Mouse (Mus musculus) kidney, postnatal 10 days (tissue): Measurements from ENCODE around the gene Il17c.
A peak's percentile ranks its signal among the peaks of the same experiment; 100 is the strongest.

ENCODE experiments used
- DNase-seq: peaks from one replicate; pipeline ENCODE4 v3.0.0; 2021; ENCODE audit warnings: mixed read lengths

Il17c gene

DNA sequence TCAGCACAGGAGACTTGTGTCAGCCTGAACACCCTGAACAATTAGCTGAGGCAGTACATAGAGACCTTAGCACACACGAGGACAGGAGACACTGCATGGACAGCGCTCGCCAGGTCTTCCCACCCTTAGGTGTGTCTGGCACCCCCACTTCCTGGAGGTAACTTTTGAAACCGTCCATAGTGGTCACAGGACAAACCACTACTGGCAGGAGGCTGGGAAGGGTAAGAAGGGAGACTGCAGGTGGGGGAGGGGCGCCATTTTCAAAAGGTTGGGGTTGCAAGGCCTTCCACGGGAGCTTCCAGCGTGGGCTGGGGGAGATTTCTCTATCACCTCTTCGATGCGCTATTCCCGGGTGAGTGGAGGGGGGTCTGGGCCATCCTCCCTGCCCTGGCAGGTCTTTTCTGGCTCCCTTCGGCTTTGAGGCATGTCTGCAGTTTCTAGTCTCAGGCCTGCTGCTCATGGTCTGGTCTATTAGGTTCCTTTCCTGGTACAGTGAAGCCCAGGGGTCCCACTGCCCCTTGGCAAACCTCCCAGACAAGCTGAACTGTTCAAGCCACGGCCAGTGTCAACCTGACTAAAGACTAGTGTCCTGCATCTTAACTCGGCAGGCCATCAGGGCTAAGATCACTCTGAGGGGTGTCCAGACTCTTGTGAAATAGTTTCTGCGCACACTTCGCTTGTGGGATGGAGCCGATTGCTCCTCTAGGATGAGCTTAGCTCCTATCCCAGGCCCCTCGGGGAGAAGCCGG is 10.0 kb downstream of the Il17c start:
- peak; percentile 69 for DNase-seq

DNA sequence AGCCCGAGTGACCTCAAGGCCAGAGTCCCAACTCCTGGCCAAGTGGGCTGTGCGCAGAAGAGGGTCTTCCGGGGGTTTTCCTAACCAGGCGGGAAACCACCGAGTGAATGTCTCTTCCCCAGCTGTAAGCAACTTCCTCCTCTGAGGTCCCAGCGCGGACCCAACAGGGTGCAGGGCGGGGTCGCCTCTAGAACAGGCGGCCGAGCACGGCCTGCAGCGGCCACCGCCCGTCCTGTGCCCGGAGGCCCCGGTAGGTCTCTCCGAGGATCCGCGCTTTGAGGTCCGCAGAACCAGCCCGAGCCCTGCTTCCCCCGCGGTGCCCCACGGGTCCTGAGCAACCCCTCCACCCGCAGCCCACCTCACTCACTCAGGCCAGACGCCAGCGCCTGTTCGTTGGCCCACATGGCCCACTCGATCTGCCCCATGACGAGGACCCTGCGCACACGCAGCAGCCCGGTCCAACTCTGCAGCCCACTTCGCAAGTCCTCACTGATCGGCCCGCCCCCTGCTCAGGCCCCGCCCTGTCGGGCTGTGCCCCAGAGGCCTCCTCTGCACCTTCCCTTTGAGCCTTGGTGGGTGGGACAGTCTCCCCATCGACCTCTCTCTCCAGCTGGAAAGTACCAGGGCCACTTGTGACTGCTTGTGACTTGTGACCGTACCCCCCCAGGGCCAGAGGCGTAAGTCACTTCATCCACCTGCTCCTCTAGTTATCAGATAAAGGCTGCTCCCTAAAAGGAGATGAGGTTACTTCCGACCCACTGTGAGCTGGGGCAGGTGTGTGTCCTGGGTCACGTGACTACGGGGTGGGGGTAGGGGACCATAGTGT is 10.8 kb downstream of the Il17c start, which contains the start of gene Cyba:
Gene Cyba, minus strand, starts transcription at position 488 of the 826 bp plus-strand sequence.
- DNase-seq, result peak; percentile 90

DNA sequence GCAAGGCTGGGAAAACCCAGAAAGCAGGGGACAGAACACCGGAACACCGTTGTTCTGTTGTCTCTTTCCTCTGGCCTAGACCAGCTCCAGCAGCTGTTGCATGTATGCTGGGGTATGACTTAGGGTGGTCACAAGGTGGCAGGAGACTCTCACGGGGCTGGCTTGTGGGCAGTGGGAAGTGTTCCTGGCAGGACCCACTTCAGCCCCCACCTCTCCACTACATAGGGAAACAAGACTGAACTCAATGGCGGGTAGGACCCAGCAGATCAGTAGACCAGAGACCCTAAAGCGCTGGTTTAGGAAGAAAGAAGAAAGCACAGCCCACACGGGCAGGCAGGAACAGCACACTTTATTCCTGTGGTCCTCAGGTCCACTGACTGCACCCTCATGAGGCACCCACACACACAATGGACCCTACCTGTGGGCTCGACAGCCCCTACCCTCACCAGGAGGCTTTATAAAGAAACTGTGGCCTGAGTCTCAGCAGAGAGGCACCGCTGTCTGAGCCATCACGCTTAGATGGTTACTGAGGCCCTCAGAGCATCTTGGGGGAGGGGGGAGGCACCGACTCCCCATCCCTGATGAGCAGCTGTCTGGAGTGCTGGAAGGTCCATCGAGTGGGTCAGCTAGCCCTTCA is 11.6 kb downstream of the Il17c start:
- DNase-seq, result no peak

DNA sequence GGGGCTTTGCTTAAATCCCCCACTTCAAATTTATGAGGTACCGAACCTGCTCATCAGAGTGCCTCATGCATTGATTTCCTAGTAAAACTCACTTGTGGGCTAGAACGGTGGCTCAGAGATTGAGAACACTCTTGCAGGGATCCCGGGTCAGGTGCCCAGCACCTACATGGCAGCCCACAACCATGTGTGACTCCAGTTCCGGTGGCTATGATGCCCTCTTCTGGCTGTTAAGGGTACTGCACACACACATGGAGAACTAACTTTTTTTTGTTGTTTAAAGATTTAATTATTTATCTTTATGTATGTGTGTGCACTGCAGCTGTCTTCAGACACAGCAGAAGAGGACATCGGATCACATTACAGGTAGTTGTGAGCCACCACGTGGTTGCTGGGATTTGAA is 13.6 kb downstream of the Il17c start:
- DNase-seq, result no peak

DNA sequence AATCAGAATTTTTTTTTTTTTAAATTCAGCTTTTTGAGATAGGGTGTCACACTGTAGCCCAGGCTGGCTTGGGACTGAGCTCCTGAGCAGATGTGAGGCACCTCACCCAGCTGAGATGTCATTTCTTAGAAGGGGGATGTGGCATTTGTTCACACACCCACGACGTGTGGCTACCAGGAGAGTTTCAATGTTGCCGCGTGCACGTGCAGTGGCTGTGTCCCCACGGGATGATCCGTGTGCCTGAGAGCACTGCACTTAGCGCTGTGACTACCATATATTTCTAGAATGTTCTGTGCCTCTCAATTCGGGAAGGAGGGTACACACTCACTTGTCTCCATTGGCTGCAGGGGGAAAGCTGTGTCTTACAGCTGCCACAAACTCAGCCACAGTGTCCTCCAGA is 14.3 kb downstream of the Il17c start:
- no peak for DNase-seq

DNA sequence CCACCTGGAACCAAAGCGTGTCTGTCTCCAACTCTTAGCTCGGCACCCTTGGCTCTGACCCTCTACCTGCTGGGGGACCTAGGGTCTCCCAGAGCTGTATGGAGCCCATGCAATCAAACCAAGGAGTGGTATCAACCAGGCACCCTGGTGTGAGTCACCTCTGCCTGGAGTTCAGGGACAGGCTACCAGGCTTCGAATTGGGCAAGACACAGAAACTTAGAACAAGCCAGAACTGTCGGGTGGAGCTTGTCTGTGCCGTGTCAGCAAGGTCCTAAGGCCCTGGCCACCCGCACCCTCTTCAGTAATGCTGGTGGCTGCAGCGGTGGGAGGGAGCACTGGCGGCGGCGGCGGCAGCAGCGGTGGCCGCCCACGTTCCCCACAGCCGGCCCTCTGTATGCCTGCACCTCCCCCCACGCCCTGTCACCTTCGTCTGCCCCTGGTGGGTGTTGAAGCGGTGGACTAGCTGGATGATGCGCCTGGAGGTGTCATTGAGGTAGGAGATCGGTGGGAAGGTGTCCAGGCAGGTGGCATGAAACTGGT is 14.8 kb downstream of the Il17c start:
- DNase-seq, result no peak

DNA sequence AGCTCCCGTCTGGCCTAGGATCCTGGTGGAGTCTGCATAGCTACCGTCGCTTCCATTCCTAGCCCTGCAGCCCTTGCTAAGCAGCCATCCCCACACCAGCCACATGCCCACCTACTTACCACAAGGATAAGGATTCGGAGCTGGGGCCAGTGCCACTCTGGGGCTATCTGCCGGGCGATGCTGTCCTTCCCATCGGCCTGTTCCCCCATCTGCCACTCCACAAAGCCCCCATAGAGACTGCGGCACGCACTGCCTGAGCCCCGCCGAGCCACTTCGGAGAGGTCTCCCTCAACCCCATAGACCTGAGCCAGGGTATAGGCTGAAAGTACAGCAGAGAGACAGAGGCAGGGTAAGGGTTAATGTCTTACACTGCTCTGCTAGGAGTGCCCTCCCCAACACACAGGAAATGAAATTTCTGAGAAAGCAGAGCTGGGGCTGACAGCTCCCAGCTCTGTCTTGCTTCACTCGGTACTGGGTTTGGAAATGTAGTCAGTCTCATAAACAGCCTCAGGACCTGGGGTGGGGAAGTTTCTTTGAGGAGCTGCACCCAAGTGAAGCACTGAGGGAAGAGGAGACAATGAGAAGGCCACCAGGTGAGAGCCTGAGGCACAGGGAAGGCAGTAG is 16.0 kb downstream of the Il17c start:
- DNase-seq, result no peak

DNA sequence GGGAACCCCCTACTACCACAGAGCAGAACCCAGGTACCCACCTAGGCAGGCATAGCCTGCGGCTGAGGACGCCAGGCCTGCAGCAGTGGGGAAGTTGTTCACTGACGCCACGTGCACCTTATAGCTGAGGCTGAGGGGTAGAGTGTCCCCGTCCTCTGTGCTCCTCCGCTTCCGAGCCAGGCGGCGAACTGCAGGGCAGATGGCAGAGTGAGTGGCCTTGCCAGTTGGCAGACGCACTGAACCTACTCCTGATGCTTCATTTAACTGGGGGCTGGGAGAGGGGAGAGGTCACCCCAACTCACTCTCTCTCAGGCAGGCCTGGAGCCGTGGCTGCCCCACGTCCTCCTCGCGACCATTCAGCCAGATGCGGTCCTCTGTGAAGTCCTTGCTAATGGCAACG is 17.5 kb downstream of the Il17c start:
- DNase-seq, result no peak

DNA sequence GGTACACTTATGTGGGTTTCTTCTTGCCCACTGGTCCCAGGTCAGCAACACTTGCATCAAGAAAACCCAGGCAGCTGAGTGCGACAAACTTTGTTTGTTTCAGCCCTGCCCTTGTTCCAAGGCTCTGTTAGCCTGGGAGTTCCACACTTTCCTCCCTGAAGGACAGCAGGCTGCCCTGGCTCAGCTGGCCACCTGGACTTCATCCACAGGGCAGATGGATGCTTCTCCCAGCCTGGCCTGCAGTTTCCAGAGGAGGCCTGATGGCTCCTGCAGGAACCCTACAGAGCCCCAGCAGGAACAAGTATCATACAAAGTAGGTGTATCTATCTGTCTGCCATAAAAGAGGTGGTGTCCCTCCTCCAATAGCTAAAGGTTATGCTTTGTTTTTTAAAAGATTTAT is 19.5 kb downstream of the Il17c start:
- no peak for DNase-seq

DNA sequence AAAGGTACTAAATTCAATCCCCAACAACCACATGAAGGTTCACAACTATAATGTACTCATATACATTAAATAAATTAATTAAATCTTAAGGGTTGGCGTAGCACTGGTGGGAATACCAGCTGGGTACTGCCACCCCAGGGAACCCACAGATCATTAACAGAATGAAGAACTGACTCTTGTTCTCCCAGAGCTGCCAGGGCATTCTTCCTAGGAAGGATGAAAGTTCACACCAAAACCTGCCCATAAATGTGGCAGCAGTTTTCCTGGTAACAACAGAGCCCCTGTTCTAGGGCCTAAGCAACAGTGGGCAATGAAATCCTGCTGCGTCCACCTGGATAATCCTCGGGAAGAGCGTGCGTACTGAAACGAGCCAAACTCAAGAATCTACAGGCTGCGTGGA is 20.5 kb downstream of the Il17c start:
- DNase-seq, result no peak

DNA sequence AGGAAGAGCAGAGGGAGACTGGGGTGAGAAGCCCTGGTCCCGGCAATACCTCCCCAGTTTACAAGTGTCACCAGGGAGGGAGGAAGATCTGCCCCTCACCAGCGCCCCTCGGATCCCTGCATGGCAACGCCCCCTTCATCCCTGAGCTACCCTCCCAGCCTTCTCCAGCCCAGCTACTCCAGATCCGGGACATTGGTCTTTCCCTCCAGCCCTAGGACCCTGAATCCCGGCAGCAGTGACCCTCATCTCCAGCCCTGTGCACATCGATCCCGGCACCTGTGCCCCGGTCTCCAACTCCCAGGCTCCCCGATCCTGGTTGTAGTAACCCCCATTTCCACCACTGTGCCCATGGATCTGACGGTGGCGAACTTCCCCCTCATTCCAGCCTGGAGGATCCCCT is 21.0 kb downstream of the Il17c start:
- DNase-seq, result no peak

DNA sequence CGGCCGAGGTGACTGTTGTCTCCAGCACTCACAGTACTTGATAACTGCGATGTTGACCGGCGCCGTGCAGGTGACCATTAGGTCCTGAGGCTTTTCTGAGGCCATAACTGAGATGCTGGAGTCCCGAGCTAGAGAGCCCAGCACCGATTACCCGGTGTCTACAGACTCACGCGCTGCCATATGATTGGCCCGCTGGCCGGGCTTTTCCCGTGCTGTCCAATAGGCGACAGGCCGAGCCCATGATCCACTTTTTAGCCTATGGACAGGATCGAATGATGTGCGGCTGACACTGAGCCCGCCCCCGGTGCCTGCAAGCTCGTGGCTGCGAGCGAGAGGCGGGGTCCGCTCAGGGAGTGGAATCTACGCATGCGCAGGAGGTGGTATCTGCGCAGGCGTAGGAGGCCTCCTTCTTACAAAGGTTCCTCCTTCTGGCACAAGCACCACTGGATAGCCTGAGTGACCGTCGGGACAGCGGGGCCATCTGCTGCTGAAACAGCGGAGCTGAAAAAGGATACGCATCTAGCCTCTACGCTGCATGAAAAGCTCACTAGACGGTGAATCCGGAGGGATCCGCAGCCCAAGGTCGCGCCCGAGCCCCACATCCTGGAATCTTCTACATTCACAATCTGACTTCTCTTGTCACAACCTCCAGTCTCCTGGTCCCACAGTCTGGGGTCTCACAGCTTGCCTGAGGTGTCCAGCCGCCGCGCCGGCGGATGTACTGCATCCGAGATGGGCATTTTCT is 21.6 kb downstream of the Il17c start, which contains the start of gene Mvd:
Gene Mvd, minus strand, starts transcription at position 161 of the 745 bp plus-strand sequence.
- DNase-seq, result peak; percentile 99

DNA sequence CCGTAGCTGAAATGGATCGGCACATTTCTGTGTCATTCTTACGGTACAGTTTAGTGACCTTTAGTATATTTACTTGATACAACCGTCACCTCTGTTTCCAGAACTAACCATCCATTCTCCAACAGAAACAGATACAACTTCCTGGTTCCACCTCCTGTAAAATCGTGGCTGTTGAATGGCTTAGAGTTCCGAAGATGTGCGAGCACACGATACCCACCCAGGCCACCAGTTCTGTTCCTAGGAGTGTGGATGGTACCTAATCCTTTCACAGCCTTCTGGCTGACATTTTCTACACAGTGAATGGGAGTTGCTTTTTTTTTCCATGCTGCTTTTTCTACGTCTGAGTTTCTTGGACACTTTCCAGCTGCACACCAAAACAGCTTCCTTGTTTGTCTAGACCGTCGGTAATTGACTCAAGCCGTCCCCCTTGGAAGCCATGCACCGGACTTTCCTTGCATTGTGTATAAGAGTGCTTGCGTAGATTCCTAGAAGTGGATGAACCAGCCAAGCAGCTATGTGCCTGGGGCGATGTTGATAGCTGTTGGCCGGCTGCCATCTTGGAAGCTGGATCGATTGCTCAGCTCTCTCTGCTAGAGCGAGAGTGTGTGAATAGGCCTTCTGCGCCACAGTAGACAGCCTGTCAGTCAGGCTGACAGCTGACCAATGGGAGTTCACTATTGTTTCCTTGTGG is 22.4 kb downstream of the Il17c start:
- peak; percentile 90 for DNase-seq

DNA sequence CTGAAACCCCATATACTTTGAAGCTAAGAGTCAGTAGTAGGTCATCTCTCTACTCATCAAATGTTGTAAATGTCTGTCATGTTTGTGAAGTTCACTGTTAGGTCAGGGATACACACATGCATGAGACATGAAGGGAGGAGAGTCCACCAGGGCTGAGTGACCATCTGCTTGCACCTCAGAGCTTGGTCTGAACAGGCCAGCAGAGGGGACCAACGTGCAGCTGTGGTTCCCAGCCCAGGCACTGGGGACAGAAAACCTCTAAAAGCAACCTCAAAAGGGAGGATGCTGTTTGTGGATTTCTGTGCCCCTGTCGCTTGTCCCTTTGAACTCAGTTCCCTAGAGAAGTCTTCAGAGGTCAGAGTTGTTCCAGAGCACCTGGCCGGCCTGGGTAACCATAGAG is 23.4 kb downstream of the Il17c start:
- DNase-seq, result no peak

DNA sequence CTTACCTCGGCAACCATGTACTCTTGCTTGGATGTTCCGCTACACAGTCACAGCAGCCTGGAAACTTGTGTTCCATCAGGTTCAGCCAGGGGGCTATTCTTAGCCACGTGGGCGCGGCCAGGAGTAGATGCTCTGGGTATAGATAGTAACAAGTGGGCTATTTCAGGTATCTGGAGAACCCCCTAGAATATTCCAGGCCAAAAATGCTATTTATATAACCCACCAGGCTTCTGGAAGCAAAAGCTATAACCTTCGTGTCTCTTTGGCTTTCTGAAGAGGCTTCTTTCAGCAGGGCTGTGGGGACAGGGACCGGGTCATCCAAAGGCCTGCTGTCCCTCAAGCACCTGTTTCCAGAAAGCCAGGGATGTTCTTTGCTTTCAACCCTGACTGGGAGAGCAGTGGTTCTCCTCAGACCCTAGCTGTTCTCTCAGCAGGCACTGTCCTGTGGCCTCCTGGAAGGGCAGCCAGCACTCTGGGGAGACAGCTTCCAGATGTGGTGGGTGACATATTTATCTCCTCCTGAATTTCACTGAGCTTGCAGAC is 29.4 kb downstream of the Il17c start:
- DNase-seq, result no peak

DNA sequence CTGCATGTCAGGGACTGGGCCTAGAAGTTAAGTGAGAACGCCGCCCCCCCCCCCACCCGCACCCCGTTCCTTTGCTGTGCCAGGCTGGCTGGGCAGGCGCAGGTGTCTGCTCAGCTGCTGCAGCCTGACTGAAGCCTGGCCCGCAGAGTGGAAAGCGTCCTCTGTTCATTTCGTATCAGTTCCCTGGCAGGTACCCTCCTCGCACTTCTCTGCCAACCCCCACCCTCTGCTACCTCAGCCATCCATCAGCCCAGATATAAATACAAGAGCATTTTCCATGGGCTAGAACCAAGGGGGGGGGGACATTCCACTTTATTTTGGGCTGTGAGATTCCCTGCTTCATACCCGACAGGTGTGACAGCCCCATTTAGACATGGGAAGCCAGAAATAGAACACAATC is 30.3 kb downstream of the Il17c start:
- no peak for DNase-seq

DNA sequence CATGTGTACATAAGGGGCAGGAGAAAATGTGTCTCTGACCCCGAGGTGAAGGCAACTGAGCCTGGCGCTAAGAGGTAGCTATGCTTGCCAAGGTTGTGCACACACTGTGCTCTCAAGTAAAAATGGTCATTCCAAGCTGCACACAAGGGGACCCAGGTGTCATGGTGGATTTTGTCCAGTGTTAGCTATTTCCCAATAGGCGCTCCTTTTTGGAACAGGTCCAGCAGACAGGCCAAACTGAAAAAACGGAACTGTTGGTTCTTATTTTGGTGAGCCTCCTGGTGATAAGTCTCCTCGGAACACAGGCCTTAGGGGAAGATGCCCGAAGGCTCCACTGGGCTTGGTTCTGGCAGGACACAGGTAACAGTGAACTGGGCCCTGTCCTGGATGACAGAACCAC is 32.6 kb downstream of the Il17c start:
- no peak for DNase-seq

DNA sequence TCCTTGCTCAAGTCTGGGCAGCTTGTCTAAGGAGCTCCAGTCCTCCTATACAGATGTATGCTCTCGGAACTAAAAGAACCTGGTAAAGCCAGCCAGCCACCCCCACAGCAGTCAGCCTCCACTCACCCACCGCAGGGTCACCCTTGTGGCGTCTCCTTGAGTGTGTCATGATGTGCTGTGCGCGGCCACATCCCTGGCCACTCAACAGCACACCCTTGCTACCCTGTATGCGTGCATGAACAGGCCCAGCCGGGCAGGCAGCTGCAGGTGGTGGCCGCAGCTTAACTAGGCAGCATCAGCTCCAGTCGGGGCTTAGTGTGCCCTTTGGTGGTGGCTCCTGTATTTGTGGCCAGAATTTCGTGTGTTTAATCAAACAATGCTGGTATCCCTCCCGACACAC is 35.4 kb downstream of the Il17c start:
- no peak for DNase-seq

DNA sequence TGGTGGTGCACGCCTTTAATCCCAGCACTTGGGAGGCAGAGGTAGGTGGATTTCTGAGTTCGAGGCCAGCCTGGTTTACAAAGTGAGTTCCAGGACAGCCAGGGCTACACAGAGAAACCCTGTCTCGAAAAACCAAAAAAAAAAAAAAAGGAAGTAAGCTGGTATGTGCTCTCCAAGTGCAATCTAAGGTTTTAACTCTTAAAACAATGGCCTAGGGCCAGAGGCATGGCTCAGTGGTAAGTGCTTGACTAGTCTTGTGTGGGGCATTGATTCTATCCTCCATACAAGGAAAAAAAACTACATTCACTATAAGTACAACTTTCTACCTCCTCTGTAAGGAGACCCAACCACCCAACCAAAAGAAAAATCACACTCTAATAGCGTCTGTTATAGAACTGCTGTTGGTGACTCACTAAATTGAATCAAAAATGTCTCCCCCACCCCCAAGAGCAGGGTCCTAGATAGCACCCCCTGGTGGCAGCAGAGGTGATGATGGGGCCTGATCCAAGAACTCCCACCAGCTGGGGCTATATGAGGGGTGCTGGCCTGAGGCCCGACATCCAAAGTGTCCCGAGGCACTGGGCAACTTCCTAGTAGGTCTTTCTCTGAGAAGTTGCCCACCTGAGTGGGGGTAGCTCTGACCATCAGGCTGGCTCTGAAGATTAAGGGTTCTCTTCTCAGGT is 37.5 kb downstream of the Il17c start:
- DNase-seq, result peak; percentile 53

DNA sequence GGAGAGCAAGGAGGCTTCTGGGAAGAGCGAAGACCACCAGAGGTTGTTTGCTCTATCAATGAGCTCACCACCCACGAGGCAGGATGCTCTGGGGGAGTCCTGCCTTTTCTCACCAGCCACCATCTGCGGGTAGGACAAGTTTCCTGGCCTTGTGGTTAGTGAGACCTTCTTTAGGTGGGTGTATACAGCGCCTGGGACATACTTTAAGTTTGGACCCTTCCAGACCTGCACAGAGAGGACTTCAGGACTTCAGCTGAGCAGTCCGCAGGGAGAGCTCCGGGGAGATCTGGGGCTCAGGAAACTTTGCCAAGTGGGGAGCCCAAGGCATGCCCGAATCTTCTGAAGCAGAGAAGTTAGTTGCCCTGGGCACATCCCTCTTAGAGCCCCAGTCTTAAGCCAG is 38.2 kb downstream of the Il17c start:
- DNase-seq, result no peak
